Mouse (Mus musculus) right cerebral cortex, postnatal 10 days (tissue): ENCODE measurements around the gene Wnt5a.

ENCODE experiments used
- DNase-seq, 2 experiments: peaks; one replicate each; pipeline ENCODE4 v3.0.0; 2021; ENCODE audit warnings: low spot score in 2 of 2

Wnt5a gene

GRCm38 (mm10) chr14:28509441-28510340 lies 5.1 kb downstream of the Wnt5a start:
- peak in 1 of 2 experiments; percentile 47 for DNase-seq

- DNase-seq, result peak; percentile 34 to 48
These were observed 5.9 kb downstream of the Wnt5a start for GRCm38 (mm10) chr14:28510341-28511028.

- peak in 1 of 2 experiments; percentile 36 for DNase-seq
These were observed 6.6 kb downstream of the Wnt5a start for GRCm38 (mm10) chr14:28511029-28511651.

- DNase-seq, result no peak
These were observed 8.4 kb downstream of the Wnt5a start for GRCm38 (mm10) chr14:28512805-28513590.

GRCm38 (mm10) chr14:28514171-28514570 lies 9.6 kb downstream of the Wnt5a start:
- no peak for DNase-seq

GRCm38 (mm10) chr14:28515331-28515730 lies 10.8 kb downstream of the Wnt5a start:
- no peak for DNase-seq

GRCm38 (mm10) chr14:28517631-28518560 lies 13.3 kb downstream of the Wnt5a start:
- DNase-seq, result no peak

- no peak for DNase-seq
These were observed 16.6 kb downstream of the Wnt5a start for GRCm38 (mm10) chr14:28521106-28521505.

- DNase-seq, result no peak
These were observed 18.1 kb downstream of the Wnt5a start for GRCm38 (mm10) chr14:28522611-28523010.

GRCm38 (mm10) chr14:28525566-28525965 lies 21.0 kb downstream of the Wnt5a start:
- no peak for DNase-seq

GRCm38 (mm10) chr14:28528151-28528685 lies 23.7 kb downstream of the Wnt5a start:
- no peak for DNase-seq

GRCm38 (mm10) chr14:28531531-28531930 lies 27.0 kb downstream of the Wnt5a start:
- no peak for DNase-seq

- no peak for DNase-seq
These were observed 28.4 kb downstream of the Wnt5a start for GRCm38 (mm10) chr14:28532943-28533342.

GRCm38 (mm10) chr14:28533876-28534275 lies 29.3 kb downstream of the Wnt5a start:
- DNase-seq, result no peak

- peak; percentile 54 to 72 for DNase-seq
These were observed 31.3 kb downstream of the Wnt5a start for GRCm38 (mm10) chr14:28535814-28536213.

- no peak for DNase-seq
These were observed 35.0 kb downstream of the Wnt5a start for GRCm38 (mm10) chr14:28539577-28539976.

- no peak for DNase-seq
These were observed 37.7 kb downstream of the Wnt5a start for GRCm38 (mm10) chr14:28542117-28542741.

GRCm38 (mm10) chr14:28561861-28562260 lies 57.3 kb downstream of the Wnt5a start:
- DNase-seq, result no peak
